Mouse (Mus musculus) heart, adult 18-20 months (tissue): ENCODE measurements around the gene Irf4. TPM values are rescaled to one million over a fixed set of nuclear protein-coding genes. Genes with fewer than 3 reads are reported as not detected.
A peak's percentile ranks its signal among the peaks of the same experiment; 100 is the strongest.

ENCODE experiments used
- DNase-seq, 2 experiments: peaks; one replicate each; pipeline ENCODE4 v3.0.0; 2021 to 2022; ENCODE audit warnings: mixed read lengths in 1 of 2
- total RNA-seq, 2 experiments: library from RNA; stranded (reverse); gene quantifications; 2 replicates each; pipeline ENCODE4 v1.2.3; 2021

Irf4 gene
- total RNA-seq, 2 experiments from 2014 or later: 1.1 to 5.5 TPM

- DNase-seq: peak; percentile 43 to 61
Observed at GRCm38 (mm10) chr13:30764014-30764740, 15.2 kb downstream of the Irf4 start.

GRCm38 (mm10) chr13:30765906-30766305 is 16.9 kb downstream of the Irf4 start:
- DNase-seq: no peak

GRCm38 (mm10) chr13:30766636-30767476 is 17.8 kb downstream of the Irf4 start:
- no peak for DNase-seq

GRCm38 (mm10) chr13:30767477-30768127 is 18.6 kb downstream of the Irf4 start:
- peak in 1 of 2 experiments; percentile 40 for DNase-seq

- DNase-seq: no peak
Observed at GRCm38 (mm10) chr13:30776021-30776420, 27.0 kb downstream of the Irf4 start.

- no peak for DNase-seq
Observed at GRCm38 (mm10) chr13:30777678-30778179, 28.7 kb downstream of the Irf4 start.

- DNase-seq: no peak
Observed at GRCm38 (mm10) chr13:30781905-30782304, 32.9 kb downstream of the Irf4 start.

GRCm38 (mm10) chr13:30782419-30782818 is 33.4 kb downstream of the Irf4 start:
- DNase-seq: no peak

GRCm38 (mm10) chr13:30785423-30786040 is 36.5 kb downstream of the Irf4 start:
- peak in 1 of 2 experiments; percentile 50 for DNase-seq

GRCm38 (mm10) chr13:30786235-30787035 is 37.4 kb downstream of the Irf4 start:
- DNase-seq: peak in 1 of 2 experiments; percentile 52

GRCm38 (mm10) chr13:30787036-30787320 is 38.0 kb downstream of the Irf4 start:
- no peak for DNase-seq

GRCm38 (mm10) chr13:30787556-30787955 is 38.5 kb downstream of the Irf4 start:
- no peak for DNase-seq

- DNase-seq: no peak
Observed at GRCm38 (mm10) chr13:30787960-30788359, 38.9 kb downstream of the Irf4 start.

- no peak for DNase-seq
Observed at GRCm38 (mm10) chr13:30788421-30788820, 39.4 kb downstream of the Irf4 start.

GRCm38 (mm10) chr13:30790016-30790415 is 41.0 kb downstream of the Irf4 start:
- no peak for DNase-seq

GRCm38 (mm10) chr13:30792308-30792707 is 43.3 kb downstream of the Irf4 start:
- no peak for DNase-seq

GRCm38 (mm10) chr13:30792741-30793140 is 43.7 kb downstream of the Irf4 start:
- no peak for DNase-seq

GRCm38 (mm10) chr13:30793196-30793595 is 44.2 kb downstream of the Irf4 start:
- DNase-seq: no peak

- no peak for DNase-seq
Observed at GRCm38 (mm10) chr13:30793616-30794015, 44.6 kb downstream of the Irf4 start.

GRCm38 (mm10) chr13:30795960-30796359 is 46.9 kb downstream of the Irf4 start:
- no peak for DNase-seq

- DNase-seq: no peak
Observed at GRCm38 (mm10) chr13:30801886-30802285, 52.9 kb downstream of the Irf4 start.
